Mouse (Mus musculus) MEL-GATA-1-ER (cell line): Measurements from ENCODE around the gene Arhgap30.

ENCODE experiments used
- DNase-seq: peaks from one replicate; pipeline ENCODE4 v3.0.0-alpha.2; 2012; ENCODE audit warnings: low read depth; ENCODE audit errors: extremely low read depth

Arhgap30 gene

DNA sequence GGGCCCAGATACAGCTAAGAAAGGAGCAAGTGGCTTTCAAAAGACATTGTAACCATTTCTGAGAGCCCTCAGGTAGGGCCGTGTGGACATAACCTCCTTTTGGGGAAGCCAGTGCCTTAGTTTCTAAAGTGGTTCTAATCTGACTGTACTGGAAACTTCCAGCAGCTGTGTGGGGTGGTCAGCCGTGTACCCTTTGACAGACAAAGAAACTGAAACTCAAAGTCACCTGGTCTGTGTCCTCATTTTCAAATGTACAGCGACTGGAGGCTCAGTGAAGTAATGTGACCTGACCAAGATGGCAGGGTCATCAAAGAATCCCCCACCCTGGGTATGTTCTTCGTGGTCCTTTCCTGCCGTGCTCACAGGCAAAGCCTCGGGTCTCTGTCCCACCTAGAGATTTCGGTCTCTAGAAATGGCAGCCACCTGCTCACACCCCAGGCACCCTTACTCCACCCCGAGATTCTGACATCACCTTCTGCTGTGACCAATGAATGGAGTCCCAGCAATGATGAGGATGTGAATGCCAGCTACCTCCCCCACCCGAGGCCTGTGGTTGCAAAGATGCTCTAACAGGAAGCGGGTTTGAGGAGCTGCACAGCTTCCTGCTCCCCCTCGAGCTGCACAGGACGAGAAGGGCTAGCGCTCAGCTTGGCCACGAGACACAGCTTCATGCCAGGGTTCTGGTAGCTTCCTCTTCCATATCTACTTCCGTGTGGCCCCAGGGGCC, at the start of gene Arhgap30:
Gene Arhgap30, plus strand, starts transcription at position 579 of the 727 bp plus-strand sequence.
- peak; percentile 96 for DNase-seq

DNA sequence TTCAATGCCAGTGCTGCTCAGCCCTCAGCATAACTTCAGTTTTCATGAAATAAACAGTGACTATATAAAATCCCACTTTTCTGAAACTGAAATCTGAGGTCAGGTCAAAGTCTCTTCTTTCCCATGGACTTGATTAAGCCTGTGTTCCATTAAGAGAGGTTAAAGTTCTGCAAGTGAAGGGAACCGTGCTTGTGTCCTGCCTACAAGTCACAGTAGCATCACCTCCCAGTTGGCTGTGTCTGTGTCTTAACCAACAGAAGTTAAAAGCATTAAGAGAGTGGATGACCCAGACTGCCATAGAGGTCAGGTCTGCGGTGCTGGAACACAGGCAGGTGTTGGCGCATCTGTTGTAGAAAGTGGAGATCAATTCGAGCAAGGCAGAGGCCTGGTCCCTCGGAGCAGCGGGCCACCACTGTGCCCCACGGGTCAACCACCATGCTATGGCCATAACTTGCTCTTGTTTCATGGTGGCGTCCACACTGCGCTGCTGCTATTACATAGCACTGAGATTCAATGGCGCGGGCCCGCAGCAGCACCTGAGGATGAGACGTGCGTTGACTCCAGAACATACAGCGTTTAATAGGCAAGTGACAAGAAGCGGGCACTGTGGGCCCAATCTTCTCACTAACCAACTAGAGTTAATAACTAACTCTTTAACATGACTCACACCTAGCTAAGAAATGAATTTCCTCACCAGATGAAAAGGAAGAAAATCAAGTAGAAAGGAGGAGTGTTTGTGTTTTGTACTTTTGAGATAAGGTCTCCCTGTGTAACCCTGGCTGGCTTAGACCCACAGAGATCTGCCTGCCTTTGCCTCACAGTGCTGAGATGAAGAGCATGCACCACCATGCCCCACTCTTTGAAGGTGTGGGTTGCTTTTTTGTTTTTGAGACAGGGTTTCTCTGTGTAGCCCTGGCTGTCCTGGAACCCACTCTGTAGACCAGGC, 46.2 kb upstream of the Arhgap30 start:
- DNase-seq, result no peak

DNA sequence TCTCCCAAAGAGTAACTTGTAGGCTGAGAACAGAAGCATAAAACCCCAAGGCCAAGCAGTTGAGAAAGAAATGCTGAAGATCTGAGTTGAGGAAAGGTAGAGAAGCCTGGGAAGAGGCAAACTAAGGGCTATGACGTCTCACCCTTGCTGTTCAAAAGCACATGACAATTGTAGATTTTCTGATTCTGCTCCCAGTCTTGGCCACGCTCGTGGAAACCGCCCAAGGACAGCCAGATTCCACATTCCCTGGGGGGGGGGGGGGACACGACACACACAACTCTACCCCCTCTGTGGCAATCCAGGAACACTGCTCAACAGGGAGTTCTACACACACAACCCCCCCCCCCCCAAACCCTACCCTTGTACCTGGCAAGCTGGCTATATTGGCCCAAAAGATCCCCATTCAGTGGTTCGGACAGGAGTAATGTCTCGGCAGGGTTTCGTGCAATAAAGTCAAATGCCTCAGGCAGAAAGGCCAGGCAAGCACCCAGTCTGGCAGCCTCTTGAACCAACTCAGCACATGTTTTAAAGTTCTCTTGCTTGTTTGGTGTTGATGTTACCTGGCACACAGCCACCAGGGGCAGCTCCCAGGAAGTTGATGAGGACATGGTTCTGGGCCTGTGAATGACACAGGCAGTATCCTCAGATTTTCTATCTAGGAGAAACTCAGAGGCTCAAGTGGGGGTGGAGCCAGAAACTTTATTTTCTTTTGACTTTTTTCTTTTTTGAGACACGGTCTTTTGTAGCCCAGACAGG, 44.7 kb upstream of the Arhgap30 start:
- DNase-seq, result no peak

DNA sequence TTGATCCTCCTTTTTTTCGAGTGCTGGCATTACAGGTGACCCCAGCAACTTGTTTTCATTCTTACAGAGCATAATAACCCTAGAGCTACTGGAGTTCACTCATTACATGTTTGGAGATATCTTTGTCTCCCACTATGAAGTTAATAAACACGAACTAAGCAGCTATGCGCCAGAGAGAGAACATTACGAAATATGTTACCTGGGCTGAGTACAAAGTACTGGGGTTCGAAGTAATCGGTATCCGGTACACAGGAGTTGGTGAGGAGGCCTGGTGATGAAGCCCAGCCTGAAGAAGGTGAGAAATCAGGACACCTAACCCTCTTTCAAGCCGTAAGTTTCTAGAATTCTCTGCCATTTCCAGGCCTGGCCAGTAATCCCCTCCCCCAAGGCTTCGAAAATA, 44.0 kb upstream of the Arhgap30 start:
- DNase-seq, result no peak

DNA sequence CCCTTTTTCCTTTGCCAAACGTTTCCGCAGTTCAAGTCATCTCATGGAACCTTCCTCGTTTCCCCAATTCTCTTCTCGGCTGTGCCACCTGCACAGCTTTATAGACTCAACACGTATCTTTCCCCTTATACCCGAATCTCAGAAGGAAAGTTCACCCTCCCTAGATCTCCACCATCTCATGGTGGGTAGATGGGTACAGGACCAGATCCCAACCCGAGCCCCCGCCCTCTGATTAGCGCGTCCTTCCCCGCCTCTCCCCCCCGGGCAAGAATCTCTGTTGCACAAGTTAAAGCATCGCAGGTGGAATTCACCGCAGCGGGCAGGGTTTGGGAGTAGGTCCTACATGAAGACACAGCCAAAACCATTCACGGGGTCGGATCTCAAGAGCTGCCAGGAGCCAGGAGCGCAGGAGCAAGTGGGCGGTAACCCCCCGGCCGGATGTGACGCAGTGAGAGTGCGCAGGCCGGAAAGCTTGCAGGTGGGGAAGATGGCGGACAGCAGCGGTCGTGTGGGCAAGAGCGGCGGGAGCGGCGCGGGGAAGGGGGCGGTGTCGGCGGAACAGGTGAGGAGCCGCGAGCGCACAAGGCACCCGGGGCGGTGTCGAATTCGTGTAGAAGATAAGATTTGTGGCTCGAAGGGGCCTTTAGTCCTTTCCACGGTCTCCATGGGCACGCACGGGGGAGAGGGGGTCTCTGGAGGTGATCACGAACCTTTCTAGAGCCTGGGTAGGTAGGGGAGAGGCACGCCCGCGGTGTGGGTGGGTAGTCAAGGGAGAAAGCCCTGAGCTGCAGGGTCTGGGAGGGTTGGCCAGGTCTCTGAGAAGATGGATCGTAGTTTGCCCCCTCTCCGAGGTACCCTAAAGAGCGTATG, 43.3 kb upstream of the Arhgap30 start, which contains the start of the genes Nit1 and Pfdn2:
Gene Nit1, minus strand, starts transcription at position 422 of the 870 bp plus-strand sequence.
Gene Pfdn2, plus strand, starts transcription at position 446 of the 870 bp plus-strand sequence.
- DNase-seq, result peak; percentile 73

DNA sequence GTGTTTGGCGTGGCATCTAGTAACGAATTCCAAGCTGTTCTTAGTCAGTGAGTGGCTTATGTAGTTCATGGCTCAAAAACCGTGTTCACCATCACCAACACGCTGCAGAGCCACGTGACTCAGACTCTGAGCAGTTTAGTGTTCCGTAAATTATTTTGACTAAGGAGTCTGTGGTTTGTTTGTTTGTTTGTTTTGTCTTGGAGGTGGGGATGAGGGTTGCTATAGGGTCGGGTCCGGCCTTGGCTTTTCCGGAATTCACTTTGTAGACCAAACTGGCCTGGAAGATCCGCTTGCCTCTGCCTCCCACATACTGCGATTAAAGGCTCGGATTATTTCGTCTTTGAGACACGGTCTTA, 42.7 kb upstream of the Arhgap30 start:
- DNase-seq, result no peak

DNA sequence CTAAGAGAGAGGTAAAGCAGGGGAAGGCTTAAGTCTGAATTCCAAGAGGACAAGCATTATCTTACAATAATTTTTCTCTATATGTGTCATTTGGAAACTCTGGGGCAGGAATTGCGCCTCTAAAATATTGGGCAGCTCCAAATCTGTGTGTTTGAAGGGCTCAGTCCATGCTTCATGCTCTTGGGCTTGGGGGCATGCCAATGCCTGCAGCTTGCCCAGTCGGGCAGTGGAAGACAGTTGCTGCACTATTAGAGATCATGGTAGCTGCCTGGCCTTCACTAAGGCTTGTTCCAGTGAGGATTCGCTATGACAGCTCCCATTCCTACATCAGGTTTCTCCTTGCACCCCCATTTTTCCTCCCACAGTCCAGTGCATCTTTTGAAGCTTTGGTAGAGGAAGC, 40.1 kb upstream of the Arhgap30 start:
- DNase-seq, result no peak

DNA sequence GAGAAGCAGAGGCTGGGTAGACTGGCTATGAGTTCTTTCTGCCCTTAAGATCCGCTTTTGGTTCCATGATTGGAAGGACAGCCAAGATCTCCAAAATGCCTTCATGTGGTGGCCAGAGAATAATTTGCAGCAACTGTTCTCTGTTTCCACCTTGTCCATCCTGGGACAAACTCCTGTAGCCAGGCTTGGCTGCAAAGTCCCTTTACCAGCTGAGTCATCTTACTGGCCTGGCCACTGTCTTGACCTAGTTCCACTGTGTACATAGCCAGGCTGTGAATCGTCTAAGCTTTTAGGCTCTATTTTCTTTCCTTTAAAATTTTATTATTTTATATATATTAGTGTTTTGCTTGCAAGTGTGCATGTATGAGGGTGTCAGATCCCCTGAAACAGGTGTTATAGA, 39.5 kb upstream of the Arhgap30 start:
- no peak for DNase-seq

DNA sequence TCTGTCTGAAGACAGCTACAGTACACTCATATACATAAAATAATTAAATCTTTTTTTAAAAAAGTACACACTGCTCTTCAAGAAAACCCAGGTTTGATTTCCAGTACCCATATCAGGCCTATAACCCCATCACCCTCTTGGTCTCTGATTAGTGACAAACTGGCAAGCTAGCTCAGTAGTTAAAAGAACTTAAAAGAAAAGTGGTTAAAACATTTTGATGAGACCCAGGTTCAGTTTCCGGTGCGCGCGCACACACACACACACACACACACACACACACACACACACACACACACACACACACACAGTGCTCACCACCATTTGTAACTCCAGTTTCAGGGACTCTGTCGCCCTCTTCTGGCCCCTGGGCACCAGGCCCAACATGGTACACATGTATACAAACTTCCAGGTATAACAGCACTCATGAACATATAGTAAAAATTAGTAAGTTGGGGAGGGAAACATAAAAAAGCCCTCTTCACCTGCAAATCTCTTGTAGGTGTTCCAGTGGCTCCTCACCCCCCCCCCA, 32.9 kb upstream of the Arhgap30 start:
- no peak for DNase-seq

DNA sequence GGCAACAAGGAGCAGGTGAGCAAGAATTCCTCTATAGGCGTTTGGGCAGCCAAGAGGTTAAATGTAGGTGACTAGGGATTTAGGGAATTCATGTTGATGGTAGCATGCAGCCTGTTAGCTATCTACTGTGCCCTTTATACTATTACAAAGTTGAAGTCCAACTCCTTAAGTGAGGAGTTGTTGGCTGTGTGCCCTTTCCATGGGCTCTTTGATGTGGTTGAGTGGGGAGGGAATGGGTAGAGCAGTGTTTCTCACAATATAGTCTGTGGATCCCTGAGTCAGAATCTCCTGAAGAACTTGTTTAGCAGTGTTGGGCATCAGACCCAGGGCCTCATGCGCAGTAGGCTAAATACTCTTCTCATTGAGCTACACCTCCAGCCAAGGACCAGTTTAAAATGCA, 31.9 kb upstream of the Arhgap30 start:
- DNase-seq, result no peak

DNA sequence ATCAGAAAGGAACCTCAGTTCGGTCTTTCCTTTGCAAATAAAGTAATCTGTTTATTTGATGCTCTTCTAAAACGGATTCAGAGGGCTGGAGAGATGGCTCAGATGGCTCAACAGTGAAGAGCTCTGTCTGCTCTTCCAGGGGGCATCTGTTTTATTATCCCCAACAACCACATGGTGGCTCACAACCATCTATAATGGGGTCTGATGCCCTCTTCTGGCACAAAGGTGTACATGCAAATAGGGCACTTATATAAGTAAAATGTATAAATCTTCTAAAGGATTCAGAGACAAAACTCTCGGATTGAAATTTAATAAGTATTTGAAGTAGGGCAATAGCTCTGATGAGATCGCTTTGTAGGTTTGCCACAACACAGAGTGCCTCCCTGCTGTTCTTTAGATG, 30.3 kb upstream of the Arhgap30 start:
- DNase-seq, result no peak

DNA sequence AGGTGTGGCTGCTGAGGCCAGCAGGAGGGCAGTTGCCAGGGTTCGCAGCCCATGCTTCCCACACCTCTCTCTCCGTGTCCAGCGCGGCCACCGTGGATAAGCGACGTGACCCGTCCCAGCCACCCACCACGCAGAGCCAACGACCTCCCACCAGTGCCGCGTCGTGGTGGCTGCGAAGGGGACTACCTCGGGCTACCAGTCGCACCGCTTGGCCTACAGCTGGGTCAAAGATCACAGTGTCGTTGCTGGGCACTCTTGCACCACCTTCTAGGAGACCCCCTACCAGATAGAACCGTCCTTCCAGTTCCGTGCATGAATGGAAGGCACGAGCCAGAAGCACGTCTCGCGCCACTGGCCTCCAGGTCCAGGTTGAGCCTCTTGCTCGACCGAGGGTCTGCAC, 28.5 kb upstream of the Arhgap30 start:
- no peak for DNase-seq

DNA sequence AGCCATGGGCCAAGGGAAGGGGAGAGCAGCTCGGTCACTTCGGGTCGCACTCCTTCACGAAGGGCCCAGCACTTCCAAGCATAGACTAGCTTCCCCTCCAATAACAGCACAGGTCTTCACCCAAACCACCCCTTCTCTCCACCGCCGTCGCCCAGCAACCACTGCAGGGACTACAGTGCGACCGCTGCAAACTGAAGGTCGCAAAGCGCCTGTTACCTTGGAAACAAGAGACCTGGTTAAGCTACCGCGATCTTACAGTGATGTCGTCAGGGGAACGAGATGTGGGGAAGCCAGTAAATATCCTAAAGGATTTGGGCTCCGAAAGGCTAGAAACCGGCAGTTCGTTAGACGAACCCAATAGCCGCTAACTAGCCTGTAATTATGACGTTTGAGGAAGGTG, 28.1 kb upstream of the Arhgap30 start, which contains the start of gene Klhdc9:
Gene Klhdc9, minus strand, starts transcription at position 143 of the 400 bp plus-strand sequence.
- DNase-seq, result no peak

DNA sequence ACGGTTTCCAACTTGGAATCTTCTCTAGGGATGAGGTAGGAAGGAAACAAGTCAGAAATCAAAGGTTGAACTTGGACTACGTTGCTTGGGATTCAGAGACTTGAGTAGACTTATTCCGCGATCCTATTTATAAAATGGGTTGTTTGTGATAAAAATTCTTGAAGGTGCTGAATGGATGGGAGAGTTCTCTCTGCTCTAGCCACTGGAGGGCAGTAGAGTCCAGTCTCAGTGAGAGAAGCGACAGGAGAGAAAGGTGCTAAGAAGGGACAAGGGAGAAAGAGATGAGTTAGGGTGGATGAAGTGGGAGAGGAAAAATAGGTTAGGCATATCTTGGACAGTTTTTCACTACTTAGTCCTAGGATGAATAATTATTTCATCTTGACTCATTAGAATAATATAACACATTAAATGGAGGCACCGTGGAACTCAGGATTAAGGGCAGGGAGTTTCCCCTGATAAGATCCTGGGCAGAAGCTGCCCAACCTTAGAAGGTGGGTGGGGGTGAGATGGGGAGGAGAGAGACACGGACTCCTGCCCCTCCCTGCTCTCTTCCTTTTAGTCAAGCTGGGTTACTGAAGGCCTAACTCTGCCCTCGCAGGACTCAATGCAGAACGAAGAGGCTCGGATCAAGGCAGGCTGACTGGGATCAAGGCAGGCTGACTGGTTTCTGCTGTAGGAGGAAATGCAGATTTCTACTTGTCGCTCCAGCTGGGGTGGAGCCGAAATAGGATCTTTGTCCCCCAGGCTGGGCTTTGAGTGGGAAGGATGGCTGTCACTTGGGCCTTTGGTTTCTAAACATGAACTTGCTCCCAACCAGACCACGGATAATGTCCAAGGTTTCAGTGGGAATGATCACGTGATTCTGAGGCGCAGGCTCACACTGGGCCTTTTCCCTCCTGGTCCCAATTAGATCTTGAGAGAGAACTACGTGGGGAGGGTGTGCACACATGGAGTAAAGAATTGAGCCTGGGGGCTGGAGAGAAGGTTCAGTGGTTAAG, 27.3 kb upstream of the Arhgap30 start:
- peak; percentile 50 for DNase-seq

DNA sequence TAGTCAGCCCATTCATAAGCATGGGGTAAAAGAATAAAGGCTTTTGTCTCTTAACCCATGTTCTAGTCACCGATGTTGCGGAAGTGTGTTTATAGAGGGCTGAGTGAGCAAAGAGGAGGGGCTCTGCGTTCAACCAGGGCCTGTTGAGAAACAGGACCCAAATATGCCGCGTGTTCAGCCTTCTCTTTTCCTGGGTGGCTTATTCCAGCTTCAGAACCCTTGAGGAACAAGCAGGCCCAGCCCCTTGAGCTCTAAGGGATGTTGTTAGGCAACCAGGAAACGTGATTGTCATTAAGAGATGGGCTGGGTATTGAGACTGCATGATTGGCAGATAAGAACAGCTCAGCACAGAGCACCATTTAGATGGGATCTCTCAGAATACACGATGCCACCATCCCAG, 22.8 kb upstream of the Arhgap30 start:
- no peak for DNase-seq

DNA sequence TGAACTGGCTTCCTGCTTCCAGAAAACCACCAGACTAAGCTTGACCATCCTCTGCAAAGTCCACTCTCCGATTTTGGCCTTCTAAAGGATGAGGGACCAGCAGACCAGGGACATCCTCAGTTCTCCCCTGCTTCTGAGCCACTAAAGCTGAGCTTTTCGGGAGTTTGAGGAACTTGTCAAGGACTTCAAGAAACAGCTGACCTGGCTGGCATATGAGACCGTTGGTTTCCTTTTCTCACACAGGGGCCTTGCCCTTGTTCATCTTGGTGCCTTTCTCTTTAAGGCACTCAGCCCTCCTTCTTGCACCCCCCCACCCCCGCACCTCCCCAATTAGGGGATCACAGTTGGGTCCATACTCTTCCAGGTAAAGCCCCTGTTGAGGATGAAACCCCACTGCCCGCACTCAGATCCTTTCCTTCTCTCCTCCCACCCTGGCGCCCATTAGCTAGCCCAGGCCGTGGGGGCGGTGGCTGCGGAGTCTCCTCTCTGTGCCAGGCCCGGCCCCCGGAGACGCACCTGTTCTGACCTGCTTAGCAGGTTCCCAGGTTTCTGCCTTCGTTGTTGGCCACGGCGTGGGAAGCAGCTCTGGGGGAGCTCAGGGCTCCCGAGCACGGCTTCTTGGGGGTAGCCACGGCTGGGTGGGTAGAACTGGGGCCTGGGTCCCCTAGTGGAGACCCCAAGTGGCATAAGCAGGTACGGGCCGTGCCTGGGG, 18.8 kb upstream of the Arhgap30 start, which contains the start of gene Nectin4:
Gene Nectin4, plus strand, starts transcription at position 255 of the 712 bp plus-strand sequence.
- DNase-seq, result no peak

DNA sequence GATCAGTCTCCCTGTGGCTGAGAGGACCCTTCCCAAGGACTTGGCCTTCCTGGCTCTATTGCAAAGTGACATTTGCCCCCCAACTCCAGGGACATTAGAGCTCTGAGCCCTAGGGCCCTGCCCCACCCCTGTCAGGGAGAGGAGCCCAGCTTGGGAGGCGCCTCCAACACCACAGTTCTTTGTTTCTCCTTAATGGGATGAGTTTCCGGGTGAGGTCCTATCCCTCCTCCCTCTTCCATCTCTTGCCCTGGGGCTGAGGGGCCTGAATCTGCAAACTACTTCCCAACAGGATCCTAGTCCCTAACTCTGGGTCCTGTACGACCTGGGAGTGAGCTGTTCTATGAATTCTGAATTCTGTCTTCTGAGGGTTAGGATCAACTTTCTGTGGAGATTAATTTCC, 15.9 kb upstream of the Arhgap30 start:
- no peak for DNase-seq

DNA sequence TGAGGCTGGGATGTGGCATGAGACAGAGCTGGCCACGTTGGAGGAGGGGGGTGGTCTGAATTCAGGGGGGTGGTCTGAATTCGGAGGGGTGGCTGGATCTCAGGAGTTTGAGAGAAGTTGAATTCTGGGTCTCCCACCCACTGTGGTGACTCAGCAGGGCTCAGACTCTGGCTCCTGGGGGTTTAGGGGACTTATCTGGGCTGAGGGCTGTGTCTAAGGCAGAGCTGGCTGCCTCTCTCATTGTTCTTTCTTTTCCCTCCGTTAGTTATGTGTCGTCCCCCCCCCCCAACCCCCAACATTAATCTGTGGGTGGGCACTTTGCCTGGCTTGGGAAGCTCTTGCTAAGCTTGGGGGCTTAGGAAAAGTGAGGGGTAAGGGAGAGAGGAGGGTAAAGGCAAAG, 14.8 kb upstream of the Arhgap30 start:
- DNase-seq, result no peak
